Mouse (Mus musculus): Measurements from ENCODE around the gene H2-Aa.

The H2-Aa gene

GRCm38 (mm10) chr17:34256501-34256900 is 31.1 kb downstream of the H2-Aa start:
- no peak for TF ChIP-seq GATA4 (IDR thresholded peaks at IDR 0.05; ENCODE audit: insufficient replicate concordance, low read length)

- no peak for TF ChIP-seq GATA4 (IDR thresholded peaks at IDR 0.05; ENCODE audit: insufficient replicate concordance, low read length)
Measured at GRCm38 (mm10) chr17:34251666-34252065, 36.0 kb downstream of the H2-Aa start.

- TF ChIP-seq GATA4 (IDR thresholded peaks at IDR 0.05; ENCODE audit: insufficient replicate concordance, low read length), result no peak
Measured at GRCm38 (mm10) chr17:34249878-34250277, 37.7 kb downstream of the H2-Aa start.

- no peak for TF ChIP-seq GATA4 (IDR thresholded peaks at IDR 0.05; ENCODE audit: insufficient replicate concordance, low read length)
Measured at GRCm38 (mm10) chr17:34249361-34249760, 38.3 kb downstream of the H2-Aa start.

- TF ChIP-seq GATA4 (IDR thresholded peaks at IDR 0.05; ENCODE audit: insufficient replicate concordance, low read length), result no peak
Measured at GRCm38 (mm10) chr17:34248764-34249163, 38.9 kb downstream of the H2-Aa start.

- no peak for TF ChIP-seq GATA4 (IDR thresholded peaks at IDR 0.05; ENCODE audit: insufficient replicate concordance, low read length)
Measured at GRCm38 (mm10) chr17:34247047-34247446, 40.6 kb downstream of the H2-Aa start.

- TF ChIP-seq GATA4 (IDR thresholded peaks at IDR 0.05; ENCODE audit: insufficient replicate concordance, low read length), result no peak
Measured at GRCm38 (mm10) chr17:34244656-34245055, 43.0 kb downstream of the H2-Aa start.

- TF ChIP-seq GATA4 (IDR thresholded peaks at IDR 0.05; ENCODE audit: insufficient replicate concordance, low read length), result no peak
Measured at GRCm38 (mm10) chr17:34240916-34241315, 46.7 kb downstream of the H2-Aa start.

GRCm38 (mm10) chr17:34240366-34240765 is 47.3 kb downstream of the H2-Aa start:
- TF ChIP-seq GATA4 (IDR thresholded peaks at IDR 0.05; ENCODE audit: insufficient replicate concordance, low read length), result no peak

GRCm38 (mm10) chr17:34239601-34240041 is 48.0 kb downstream of the H2-Aa start:
- TF ChIP-seq GATA4 (IDR thresholded peaks at IDR 0.05; ENCODE audit: insufficient replicate concordance, low read length), result no peak

- TF ChIP-seq GATA4 (IDR thresholded peaks at IDR 0.05; ENCODE audit: insufficient replicate concordance, low read length), result no peak
Measured at GRCm38 (mm10) chr17:34238706-34239105, 48.9 kb downstream of the H2-Aa start, which contains the start of gene H2-Ob. Gene H2-Ob (plus strand): TSS chr17:34238903.

GRCm38 (mm10) chr17:34237741-34238140 is 49.9 kb downstream of the H2-Aa start:
- TF ChIP-seq GATA4 (IDR thresholded peaks at IDR 0.05; ENCODE audit: insufficient replicate concordance, low read length), result no peak

- TF ChIP-seq GATA4 (IDR thresholded peaks at IDR 0.05; ENCODE audit: insufficient replicate concordance, low read length), result no peak
Measured at GRCm38 (mm10) chr17:34236691-34237090, 50.9 kb downstream of the H2-Aa start.

GRCm38 (mm10) chr17:34234926-34235325 is 52.7 kb downstream of the H2-Aa start:
- TF ChIP-seq GATA4 (IDR thresholded peaks at IDR 0.05; ENCODE audit: insufficient replicate concordance, low read length), result no peak

Data from liver, adult (tissue).